Mouse (Mus musculus) brain, embryonic 14.5 days (tissue): Measurements from ENCODE around the gene Ccdc113.

ENCODE experiments used
- CTCF ChIP-seq: fragments of 200-500 bp; IDR thresholded peaks from 2 replicates; pipeline ENCODE4 v1.5.1; 2012; ENCODE audit warnings: inconsistent platforms, mild to moderate bottlenecking, moderate library complexity, borderline replicate concordance; ENCODE audit not compliant: insufficient read depth, insufficient read length; ENCODE audit errors: extremely low read depth
- POLR2A ChIP-seq: fragments of 200-500 bp; IDR thresholded peaks from 2 replicates; pipeline ENCODE4 v1.6.1; 2012; ENCODE audit warnings: mild to moderate bottlenecking, inconsistent platforms, borderline replicate concordance; ENCODE audit not compliant: poor library complexity, insufficient read depth, insufficient read length, severe bottlenecking; ENCODE audit errors: extremely low read depth

DNA sequence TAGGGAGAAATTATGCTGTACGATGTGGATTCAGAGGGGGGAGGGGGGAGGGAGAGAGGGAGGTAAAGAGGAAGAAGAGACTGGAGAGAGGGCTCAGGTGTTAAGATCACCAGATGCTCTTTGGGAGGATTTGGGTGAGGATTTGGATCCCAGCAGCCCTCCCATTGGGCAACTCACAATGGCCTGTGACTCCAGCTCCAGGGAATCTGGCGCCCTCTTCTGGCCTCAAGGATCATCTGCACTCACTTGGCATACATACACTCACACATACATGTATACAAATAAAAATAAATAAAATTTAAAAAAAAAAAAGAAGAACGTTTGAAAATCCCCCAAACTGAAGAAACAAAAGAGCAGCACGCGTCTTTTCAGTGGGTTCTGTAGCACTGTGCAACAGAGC lies 27.6 kb upstream of the Ccdc113 start:
- TF ChIP-seq POLR2A (no peak), CTCF (0 out of 2 replicates have a peak, but pooled peaks have one; percentile 14)
